Mouse (Mus musculus): Measurements from ENCODE around the gene Gm49486. TPM values are rescaled to one million over a fixed set of nuclear protein-coding genes. Genes with fewer than 3 reads are reported as not detected.

The Gm49486 gene
- polyA plus RNA-seq, 1 experiment: 0.08 TPM

DNA sequence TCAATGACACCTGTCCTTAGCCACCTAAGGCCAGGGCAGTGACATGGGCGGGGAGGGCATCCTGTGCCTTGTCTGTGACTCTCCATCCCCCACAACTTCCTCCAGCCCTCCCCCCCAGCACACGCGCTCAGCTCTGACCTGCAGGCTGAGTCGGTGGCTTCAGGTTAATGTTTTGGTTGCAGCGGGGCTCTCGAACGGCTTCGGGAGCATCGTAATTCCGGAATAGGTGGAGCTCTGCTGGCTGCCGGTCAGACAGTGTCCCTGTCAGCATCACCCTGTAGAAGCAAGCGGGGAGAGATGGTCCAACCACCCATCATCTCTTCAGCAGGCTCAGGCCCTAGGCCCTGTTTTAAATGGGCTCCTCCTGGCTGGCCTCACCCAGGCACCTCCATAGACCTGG lies 60.2 kb downstream of the Gm49486 start:
- no peak overlapping the region for H3K4me3 ChIP-seq (ENCODE audit: low read depth, low read length)
- no peaks in the 10 kb centered on the region for H3K27me3 ChIP-seq (ENCODE audit: control insufficient read depth, insufficient read depth, low read length)
- H3K27ac ChIP-seq (ENCODE audit: insufficient read depth, low read depth, low read length): no peak overlapping the region
- WGBS: 96% methylated on average over 12 of the region's 12 CpGs
- peaks cover 7% of the 10 kb centered on the region; the same call in 1 of the 2 replicates for H3K36me3 ChIP-seq (ENCODE audit: control insufficient read depth, insufficient read depth, low read length)
- H3K4me1 ChIP-seq (ENCODE audit: control insufficient read depth, insufficient read depth, insufficient read length, low read length): peaks cover 13% of the 10 kb centered on the region
- no peak for TF ChIP-seq CTCF (IDR thresholded peaks at IDR 0.05; ENCODE audit: extremely low read depth, insufficient read length, insufficient replicate concordance, low read depth, low read length)

DNA sequence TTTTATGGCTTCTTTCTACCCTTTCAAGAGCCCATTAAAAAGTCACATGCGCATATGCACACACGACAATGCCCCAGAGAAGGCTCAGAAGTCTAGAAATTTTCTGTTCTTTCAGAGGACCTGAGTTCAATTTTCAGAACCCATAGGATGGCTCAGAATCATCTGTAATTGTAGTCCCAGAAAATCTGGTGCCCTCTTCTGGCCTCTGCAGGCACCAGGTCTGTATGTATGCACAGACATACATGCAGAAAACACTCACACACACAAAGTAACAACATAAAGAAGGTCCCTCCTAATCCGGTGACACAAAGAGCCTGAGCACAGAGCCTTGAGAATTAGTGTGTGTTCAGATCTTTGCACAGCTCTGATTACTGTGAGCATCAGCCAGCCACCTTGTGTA lies 61.1 kb downstream of the Gm49486 start:
- Histone ChIP-seq H3K27ac (ENCODE audit: insufficient read depth, low read depth, low read length) (no peak overlapping the region), H3K4me1 (ENCODE audit: control insufficient read depth, insufficient read depth, insufficient read length, low read length) (peaks cover 13% of the 10 kb centered on the region), H3K27me3 (ENCODE audit: control insufficient read depth, insufficient read depth, low read length) (no peaks in the 10 kb centered on the region), H3K36me3 (ENCODE audit: control insufficient read depth, insufficient read depth, low read length) (peaks cover 7% of the 10 kb centered on the region; the same call in 1 of the 2 replicates), H3K4me3 (ENCODE audit: low read depth, low read length) (no peak overlapping the region)
- 81% methylated on average over 3 of the region's 3 CpGs for WGBS
- no peak for TF ChIP-seq POLR2A (IDR thresholded peaks at IDR 0.05; ENCODE audit: low read depth, low read length)
- no peak for TF ChIP-seq CTCF (IDR thresholded peaks at IDR 0.05; ENCODE audit: extremely low read depth, insufficient read length, insufficient replicate concordance, low read depth, low read length)

DNA sequence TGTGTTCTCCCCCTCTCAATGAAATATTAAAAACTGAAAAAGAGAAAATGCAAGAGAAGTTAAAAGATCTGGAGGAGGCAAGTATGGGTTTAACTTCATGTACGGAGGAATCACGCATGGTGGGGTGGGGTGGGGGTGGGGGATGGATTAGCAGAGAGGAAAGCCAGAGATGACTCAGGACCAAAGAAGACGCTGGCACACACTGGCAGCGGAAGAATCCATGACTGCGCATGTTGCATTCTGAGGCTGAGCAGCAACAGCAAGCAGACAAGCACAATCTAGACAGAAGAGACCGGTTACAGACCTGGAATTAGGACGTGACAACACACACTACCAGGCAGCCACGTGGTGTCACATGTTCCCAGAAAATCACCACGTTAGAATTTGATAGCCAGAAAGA lies 63.6 kb downstream of the Gm49486 start:
- Histone ChIP-seq H3K27me3 (ENCODE audit: control insufficient read depth, insufficient read depth, low read length) (no peaks in the 10 kb centered on the region), H3K27ac (ENCODE audit: insufficient read depth, low read depth, low read length) (no peak overlapping the region), H3K36me3 (ENCODE audit: control insufficient read depth, insufficient read depth, low read length) (peaks cover 3% of the 10 kb centered on the region; the same call in 1 of the 2 replicates), H3K4me1 (ENCODE audit: control insufficient read depth, insufficient read depth, insufficient read length, low read length) (no peaks in the 10 kb centered on the region), H3K4me3 (ENCODE audit: low read depth, low read length) (no peak overlapping the region)
- no peak for TF ChIP-seq CTCF (IDR thresholded peaks at IDR 0.05; ENCODE audit: extremely low read depth, insufficient read length, insufficient replicate concordance, low read depth, low read length)
- no peak for TF ChIP-seq POLR2A (IDR thresholded peaks at IDR 0.05; ENCODE audit: low read depth, low read length)
- 86% methylated on average over 9 of the region's 9 CpGs for WGBS

DNA sequence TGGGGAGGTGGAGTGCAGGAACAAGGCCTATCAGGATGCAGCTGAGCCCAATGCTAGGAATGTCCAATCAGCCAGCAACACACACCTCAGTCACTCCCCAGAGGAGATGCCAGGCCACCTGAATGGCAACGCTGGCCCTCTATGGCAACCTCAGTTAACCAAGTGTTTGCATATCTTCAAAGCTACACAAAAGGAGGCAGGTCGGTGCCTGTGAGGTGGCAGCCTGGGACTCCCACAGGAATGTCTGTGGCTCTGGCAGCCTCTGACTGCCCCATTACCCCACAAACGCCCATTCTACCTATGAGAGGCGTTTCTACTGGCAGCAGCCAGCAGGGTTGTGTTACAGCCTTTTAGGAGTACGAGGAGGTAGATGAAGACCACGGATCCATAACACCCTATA lies 69.4 kb downstream of the Gm49486 start:
- Histone ChIP-seq H3K4me3 (ENCODE audit: low read depth, low read length) (no peak overlapping the region), H3K27me3 (ENCODE audit: control insufficient read depth, insufficient read depth, low read length) (no peaks in the 10 kb centered on the region), H3K36me3 (ENCODE audit: control insufficient read depth, insufficient read depth, low read length) (no peaks in the 10 kb centered on the region), H3K27ac (ENCODE audit: insufficient read depth, low read depth, low read length) (no peak overlapping the region), H3K4me1 (ENCODE audit: control insufficient read depth, insufficient read depth, insufficient read length, low read length) (no peaks in the 10 kb centered on the region)
- TF ChIP-seq POLR2A (IDR thresholded peaks at IDR 0.05; ENCODE audit: low read depth, low read length) (no peak), CTCF (IDR thresholded peaks at IDR 0.05; ENCODE audit: extremely low read depth, insufficient read length, insufficient replicate concordance, low read depth, low read length) (no peak)
- WGBS: 91% methylated on average over 6 of the region's 6 CpGs

DNA sequence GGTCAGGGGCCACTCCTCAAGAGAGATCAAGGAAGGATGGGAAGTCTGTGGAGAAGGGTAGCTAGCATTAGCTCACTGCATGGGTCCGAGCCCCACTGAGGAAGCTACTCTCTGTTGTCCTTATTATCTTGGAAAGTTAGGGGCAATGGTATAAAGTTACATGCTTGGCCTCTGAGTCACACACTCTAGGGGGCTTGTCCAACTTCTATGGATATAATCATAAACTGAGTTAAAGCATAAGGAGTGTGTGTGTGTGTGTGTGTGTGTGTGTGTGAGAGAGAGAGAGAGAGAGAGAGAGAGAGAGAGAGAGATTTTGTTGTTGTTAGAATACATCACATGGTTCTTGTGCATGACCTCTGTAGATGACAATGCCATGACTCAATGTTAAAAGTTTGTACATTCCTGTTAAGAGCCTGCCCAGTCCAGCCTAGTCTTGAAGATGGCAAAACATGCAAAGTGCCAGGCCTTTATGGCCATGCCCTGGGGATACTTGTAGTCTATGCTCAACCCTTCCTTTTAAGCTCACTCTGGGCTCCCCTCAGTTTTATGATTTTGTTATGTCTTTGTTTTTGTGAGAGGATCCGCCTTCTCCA lies 70.5 kb downstream of the Gm49486 start:
- TF ChIP-seq POLR2A (IDR thresholded peaks at IDR 0.05; ENCODE audit: low read depth, low read length) (no peak), CTCF (IDR thresholded peaks at IDR 0.05; ENCODE audit: extremely low read depth, insufficient read length, insufficient replicate concordance, low read depth, low read length) (no peak)
- no peaks in the 10 kb centered on the region for H3K4me1 ChIP-seq (ENCODE audit: control insufficient read depth, insufficient read depth, insufficient read length, low read length)
- no peaks in the 10 kb centered on the region for H3K27me3 ChIP-seq (ENCODE audit: control insufficient read depth, insufficient read depth, low read length)
- WGBS: 87% methylated on average over 2 of the region's 2 CpGs
- no peak overlapping the region for H3K4me3 ChIP-seq (ENCODE audit: low read depth, low read length)
- H3K27ac ChIP-seq (ENCODE audit: insufficient read depth, low read depth, low read length): no peak overlapping the region
- H3K36me3 ChIP-seq (ENCODE audit: control insufficient read depth, insufficient read depth, low read length): peaks cover 2% of the 10 kb centered on the region

DNA sequence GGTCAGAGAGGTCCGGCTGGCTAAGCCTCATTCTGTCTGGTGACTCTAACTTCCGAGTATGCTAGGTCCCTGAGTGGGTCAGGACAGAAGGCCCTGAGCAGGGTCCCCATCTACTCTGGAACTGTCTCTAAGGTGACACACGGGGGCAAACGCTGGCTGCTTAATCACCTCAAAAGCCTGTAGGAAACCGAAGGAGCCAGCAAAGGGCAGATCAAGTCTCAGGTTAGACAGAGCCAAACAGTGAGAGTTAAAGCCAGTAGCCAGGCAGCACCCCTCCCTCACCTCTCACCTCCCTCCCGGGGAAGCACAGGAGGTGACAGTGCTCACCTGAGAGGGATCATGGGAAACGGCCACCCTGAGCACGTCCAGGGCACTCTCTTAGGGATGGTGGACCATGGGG lies 74.5 kb downstream of the Gm49486 start:
- H3K27me3 ChIP-seq (ENCODE audit: control insufficient read depth, insufficient read depth, low read length): no peaks in the 10 kb centered on the region
- WGBS: 93% methylated on average over 8 of the region's 8 CpGs
- peaks cover 12% of the 10 kb centered on the region for H3K36me3 ChIP-seq (ENCODE audit: control insufficient read depth, insufficient read depth, low read length)
- TF ChIP-seq POLR2A (IDR thresholded peaks at IDR 0.05; ENCODE audit: low read depth, low read length) (no peak), CTCF (IDR thresholded peaks at IDR 0.05; ENCODE audit: extremely low read depth, insufficient read length, insufficient replicate concordance, low read depth, low read length) (no peak)
- no peak overlapping the region for H3K4me3 ChIP-seq (ENCODE audit: low read depth, low read length)
- no peak overlapping the region for H3K27ac ChIP-seq (ENCODE audit: insufficient read depth, low read depth, low read length)
- no peaks in the 10 kb centered on the region for H3K4me1 ChIP-seq (ENCODE audit: control insufficient read depth, insufficient read depth, insufficient read length, low read length)

DNA sequence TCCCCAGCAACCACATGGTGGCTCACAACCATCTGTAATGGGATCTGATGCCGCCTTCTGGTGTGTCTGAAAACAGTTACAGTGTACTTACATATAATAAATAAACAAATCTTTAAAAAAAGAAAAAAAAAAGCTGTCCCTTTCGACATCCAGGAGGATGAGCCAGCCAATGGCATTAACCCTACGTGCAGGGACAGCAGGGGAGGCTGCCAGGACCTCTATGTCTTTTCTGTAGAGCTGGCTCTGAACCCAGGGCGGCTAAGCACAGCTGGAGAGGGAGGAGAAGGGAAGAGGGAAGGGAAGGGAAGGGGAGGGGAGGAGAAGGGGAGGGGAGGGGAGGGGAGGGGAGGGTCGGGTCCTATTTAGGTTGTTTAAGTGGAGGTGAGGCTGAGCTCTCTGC lies 75.6 kb downstream of the Gm49486 start:
- Histone ChIP-seq H3K4me1 (ENCODE audit: control insufficient read depth, insufficient read depth, insufficient read length, low read length) (no peaks in the 10 kb centered on the region), H3K4me3 (ENCODE audit: low read depth, low read length) (no peak overlapping the region), H3K36me3 (ENCODE audit: control insufficient read depth, insufficient read depth, low read length) (peaks cover 12% of the 10 kb centered on the region), H3K27ac (ENCODE audit: insufficient read depth, low read depth, low read length) (no peak overlapping the region), H3K27me3 (ENCODE audit: control insufficient read depth, insufficient read depth, low read length) (no peaks in the 10 kb centered on the region)
- WGBS: 84% methylated on average over 4 of the region's 5 CpGs
- no peak for TF ChIP-seq CTCF (IDR thresholded peaks at IDR 0.05; ENCODE audit: extremely low read depth, insufficient read length, insufficient replicate concordance, low read depth, low read length)
- TF ChIP-seq POLR2A (IDR thresholded peaks at IDR 0.05; ENCODE audit: low read depth, low read length): no peak

Measured in small intestine, adult 2 months (tissue).